Mouse (Mus musculus): ENCODE measurements at regions not wholly inside any gene's neighbourhood (a gene's known extent, or its start where the extent isn't known, plus 50 kb on each side); places are given as distances from the start of the nearest gene placed in this dataset.

DNA sequence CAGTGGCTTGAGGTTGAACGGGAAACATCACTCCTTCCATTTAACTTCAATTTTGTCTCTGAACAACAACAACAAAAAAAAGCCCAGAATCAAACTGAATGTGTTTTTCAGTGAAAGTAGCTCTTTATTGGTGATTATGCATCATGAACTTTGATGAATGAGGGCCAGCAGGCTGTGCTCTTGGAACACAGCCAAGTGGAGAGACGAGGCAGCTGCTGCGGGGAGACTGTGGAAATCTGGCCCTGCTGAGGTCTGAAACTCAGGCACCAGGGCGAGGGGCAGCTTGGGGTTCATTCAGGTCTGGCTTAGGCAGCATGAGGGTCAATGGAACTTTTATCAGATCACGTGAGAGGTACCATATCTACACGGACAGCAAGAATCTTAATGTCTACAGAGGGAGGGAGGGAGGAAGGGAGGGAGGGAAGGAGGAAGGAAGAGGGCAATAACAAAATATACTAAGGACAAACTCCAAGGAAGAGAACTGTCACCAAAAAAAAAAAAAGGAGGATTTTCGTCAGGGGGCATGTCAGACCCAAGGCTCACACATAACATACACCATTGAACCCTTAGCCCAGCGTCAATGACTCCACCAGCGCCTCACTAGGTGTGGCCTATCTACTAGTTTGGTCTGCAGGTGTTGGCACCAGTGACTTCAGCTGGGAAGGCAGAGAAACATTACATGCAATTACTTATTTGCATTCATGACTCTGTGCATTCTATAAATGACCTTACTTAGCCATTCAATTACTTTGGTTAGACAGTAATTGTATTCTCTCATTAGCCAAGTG lies 239.0 kb upstream of the Fat1 start:
- H3K27me3 ChIP-seq (ENCODE audit: control insufficient read depth, insufficient read depth, low read length), result no peaks in the 10 kb centered on the region
- H3K9me3 ChIP-seq (ENCODE audit: control insufficient read depth, low read length), result no peaks in the 10 kb centered on the region
- no peak overlapping the region for H3K9ac ChIP-seq (replicated peaks; ENCODE audit: low read depth, low read length)
- H3K4me1 ChIP-seq (ENCODE audit: control insufficient read depth, insufficient read depth, low read length), result peaks cover 7% of the 10 kb centered on the region; the same call in 1 of the 2 replicates
- H3K4me2 ChIP-seq (ENCODE audit: low read depth, low read length), result no peak overlapping the region
- H3K4me3 ChIP-seq (ENCODE audit: low read depth, low read length), result no peak overlapping the region
- H3K27ac ChIP-seq (ENCODE audit: low read depth, low read length), result no peak overlapping the region
- no peaks in the 10 kb centered on the region for H3K36me3 ChIP-seq (ENCODE audit: control insufficient read depth, insufficient read depth, low read length)
- WGBS, result 32% methylated on average over 9 of the region's 9 CpGs
- ATAC-seq (ENCODE audit: low read depth), result peak; percentile 63

DNA sequence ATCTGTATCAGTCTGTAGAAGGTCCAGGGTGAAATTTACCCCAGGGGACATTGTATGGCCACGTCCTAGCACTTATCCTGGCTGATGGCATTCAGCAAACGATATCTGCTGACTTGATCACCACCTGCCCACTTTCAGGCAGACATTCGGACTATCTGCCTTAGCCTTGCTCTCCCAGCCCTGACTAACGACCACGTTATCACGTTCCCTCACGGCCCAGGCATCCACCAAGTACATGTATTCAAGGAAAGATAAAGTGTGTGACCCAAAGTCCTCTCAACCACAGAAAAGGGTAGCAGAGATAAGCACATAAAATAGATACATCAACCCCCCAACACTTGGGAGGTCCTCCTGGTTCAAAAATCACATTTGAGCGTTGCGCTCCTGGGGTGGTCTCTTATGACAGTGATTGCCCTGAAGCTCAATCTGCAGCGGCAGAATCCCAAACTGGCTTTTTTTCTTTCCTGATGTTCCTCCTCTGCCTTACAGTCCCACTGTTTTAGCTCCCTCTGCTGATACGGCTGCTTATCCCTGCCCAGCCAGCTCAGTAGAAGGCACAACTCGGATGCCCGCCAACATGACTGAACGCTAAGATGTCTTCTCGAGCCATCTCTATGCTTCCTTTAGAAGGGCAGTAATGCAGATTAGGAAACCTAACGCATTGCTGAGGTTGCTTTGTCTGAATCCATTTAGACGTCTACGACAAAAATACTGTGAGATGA lies 235.7 kb upstream of the Fat1 start:
- H3K9me3 ChIP-seq (ENCODE audit: control insufficient read depth, low read length), result no peaks in the 10 kb centered on the region
- H3K4me3 ChIP-seq (ENCODE audit: low read depth, low read length), result no peak overlapping the region
- no peak overlapping the region for H3K4me2 ChIP-seq (ENCODE audit: low read depth, low read length)
- no peaks in the 10 kb centered on the region for H3K36me3 ChIP-seq (ENCODE audit: control insufficient read depth, insufficient read depth, low read length)
- no peak overlapping the region for H3K27ac ChIP-seq (ENCODE audit: low read depth, low read length)
- no peaks in the 10 kb centered on the region for H3K27me3 ChIP-seq (ENCODE audit: control insufficient read depth, insufficient read depth, low read length)
- no peak overlapping the region for H3K9ac ChIP-seq (replicated peaks; ENCODE audit: low read depth, low read length)
- no peak for ATAC-seq (ENCODE audit: low read depth)
- 83% methylated on average over 18 of the region's 18 CpGs for WGBS
- peaks cover 7% of the 10 kb centered on the region; the same call in 1 of the 2 replicates for H3K4me1 ChIP-seq (ENCODE audit: control insufficient read depth, insufficient read depth, low read length)

DNA sequence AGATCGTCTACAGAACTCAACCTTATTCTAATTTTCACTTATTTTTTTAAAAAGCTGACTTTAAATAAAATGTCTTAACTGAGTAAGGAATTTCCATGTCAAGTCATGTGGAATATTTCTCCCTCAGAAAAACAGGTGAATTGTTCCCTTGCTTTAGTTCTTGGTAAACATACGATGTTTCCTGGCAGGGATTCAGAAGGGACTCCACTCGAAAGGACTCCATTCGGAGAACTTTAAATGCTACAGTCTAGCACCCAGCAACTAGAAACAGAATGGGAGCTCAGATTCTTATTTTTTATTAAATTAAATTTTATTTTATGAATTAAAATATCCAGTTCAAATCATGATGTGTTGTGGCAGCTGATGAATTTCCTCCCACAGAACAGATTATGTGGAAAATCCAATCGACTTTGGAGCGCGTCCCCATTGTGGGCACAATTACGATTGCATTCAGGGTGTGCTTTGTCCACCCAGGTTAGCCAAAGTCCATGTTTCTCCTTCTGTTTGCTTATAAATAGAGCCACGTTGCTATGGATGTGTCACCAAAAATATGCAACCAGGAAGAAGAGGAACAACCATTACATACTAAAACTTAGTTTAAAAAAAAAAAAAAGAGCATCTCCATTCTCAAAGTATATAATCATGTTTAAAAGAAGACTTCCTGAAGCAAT lies 230.5 kb upstream of the Fat1 start:
- Histone ChIP-seq H3K36me3 (ENCODE audit: control insufficient read depth, insufficient read depth, low read length) (no peaks in the 10 kb centered on the region), H3K4me2 (ENCODE audit: low read depth, low read length) (no peak overlapping the region), H3K27ac (ENCODE audit: low read depth, low read length) (no peak overlapping the region), H3K4me3 (ENCODE audit: low read depth, low read length) (no peak overlapping the region), H3K9ac (replicated peaks; ENCODE audit: low read depth, low read length) (no peak overlapping the region), H3K27me3 (ENCODE audit: control insufficient read depth, insufficient read depth, low read length) (no peaks in the 10 kb centered on the region), H3K9me3 (ENCODE audit: control insufficient read depth, low read length) (no peaks in the 10 kb centered on the region), H3K4me1 (ENCODE audit: control insufficient read depth, insufficient read depth, low read length) (no peaks in the 10 kb centered on the region)
- ATAC-seq (ENCODE audit: low read depth), result no peak
- WGBS, result 83% methylated on average over 9 of the region's 9 CpGs

DNA sequence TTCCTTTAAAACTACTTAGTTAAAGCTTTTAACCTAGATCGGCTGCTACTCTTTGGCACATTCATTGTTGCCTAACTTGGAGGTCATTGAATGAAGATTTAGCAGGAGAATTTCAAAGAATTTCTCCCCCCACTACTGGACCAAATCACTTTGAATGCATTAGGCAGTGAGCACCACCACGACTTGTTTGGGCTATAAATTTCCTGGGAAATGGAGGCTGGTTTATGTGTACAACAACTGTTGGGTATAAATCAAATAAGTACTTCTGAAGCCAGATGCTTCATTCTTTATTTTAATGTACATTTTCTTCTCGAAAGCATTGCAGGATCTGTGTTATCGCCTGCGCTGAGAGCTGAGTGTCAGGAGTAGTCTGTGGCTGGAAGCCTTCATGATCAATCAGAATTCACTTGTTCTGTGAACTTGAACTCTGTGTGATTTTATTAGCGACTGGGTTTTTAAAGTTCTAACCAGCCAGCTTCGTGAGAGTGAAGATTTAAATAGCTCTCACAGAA lies 226.5 kb upstream of the Fat1 start:
- no peaks in the 10 kb centered on the region for H3K9me3 ChIP-seq (ENCODE audit: control insufficient read depth, low read length)
- peak; percentile 11; the same call in 1 of the 2 replicates for ATAC-seq (ENCODE audit: low read depth)
- H3K4me2 ChIP-seq (ENCODE audit: low read depth, low read length), result no peak overlapping the region
- no peaks in the 10 kb centered on the region for H3K27me3 ChIP-seq (ENCODE audit: control insufficient read depth, insufficient read depth, low read length)
- H3K36me3 ChIP-seq (ENCODE audit: control insufficient read depth, insufficient read depth, low read length), result no peaks in the 10 kb centered on the region
- H3K4me1 ChIP-seq (ENCODE audit: control insufficient read depth, insufficient read depth, low read length), result no peaks in the 10 kb centered on the region
- 22% methylated on average over 7 of the region's 7 CpGs for WGBS
- no peak overlapping the region for H3K9ac ChIP-seq (replicated peaks; ENCODE audit: low read depth, low read length)
- H3K4me3 ChIP-seq (ENCODE audit: low read depth, low read length), result no peak overlapping the region
- no peak overlapping the region for H3K27ac ChIP-seq (ENCODE audit: low read depth, low read length)

DNA sequence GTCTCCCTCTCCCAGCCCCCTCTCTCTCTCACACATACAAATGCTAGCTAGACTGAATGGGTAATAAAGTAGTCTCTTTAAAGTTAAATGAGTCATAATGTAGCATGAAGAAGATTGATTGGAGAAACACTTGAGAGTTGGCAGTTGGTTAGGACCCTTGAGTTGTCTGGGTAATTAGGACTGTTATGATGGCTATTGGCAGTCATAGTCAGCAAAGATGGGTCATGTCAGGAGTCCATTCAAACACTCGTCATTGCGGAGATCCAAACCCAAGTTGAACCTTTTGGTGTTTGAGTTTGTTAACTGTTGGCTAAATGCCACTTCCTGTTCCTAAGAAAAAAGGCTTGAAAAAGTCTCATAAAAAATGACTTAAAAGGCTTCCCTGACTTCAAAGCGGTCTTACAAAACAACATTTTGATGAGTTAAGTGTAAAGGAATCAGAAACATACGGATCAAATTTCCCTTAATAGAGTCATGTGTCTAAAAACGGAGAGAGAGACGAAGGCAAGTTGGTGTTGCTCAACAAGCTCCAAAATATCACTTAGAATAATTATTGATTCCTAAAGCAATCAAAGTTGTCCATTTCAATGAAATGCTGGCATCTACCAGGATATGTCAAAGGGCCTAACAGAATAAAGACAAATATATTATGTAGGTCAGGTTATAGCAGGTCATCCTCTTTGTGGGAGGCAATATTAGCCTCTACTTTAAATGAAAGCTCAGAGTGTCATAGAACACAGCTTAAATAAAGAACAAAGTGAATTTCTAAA lies 225.9 kb upstream of the Fat1 start:
- WGBS, result 42% methylated on average over 6 of the region's 6 CpGs
- Histone ChIP-seq H3K9ac (replicated peaks; ENCODE audit: low read depth, low read length) (no peak overlapping the region), H3K4me2 (ENCODE audit: low read depth, low read length) (no peak overlapping the region), H3K9me3 (ENCODE audit: control insufficient read depth, low read length) (no peaks in the 10 kb centered on the region), H3K4me1 (ENCODE audit: control insufficient read depth, insufficient read depth, low read length) (no peaks in the 10 kb centered on the region), H3K4me3 (ENCODE audit: low read depth, low read length) (no peak overlapping the region), H3K27me3 (ENCODE audit: control insufficient read depth, insufficient read depth, low read length) (no peaks in the 10 kb centered on the region), H3K27ac (ENCODE audit: low read depth, low read length) (no peak overlapping the region), H3K36me3 (ENCODE audit: control insufficient read depth, insufficient read depth, low read length) (no peaks in the 10 kb centered on the region)
- ATAC-seq (ENCODE audit: low read depth), result peak; percentile 54; the same call in 1 of the 2 replicates

DNA sequence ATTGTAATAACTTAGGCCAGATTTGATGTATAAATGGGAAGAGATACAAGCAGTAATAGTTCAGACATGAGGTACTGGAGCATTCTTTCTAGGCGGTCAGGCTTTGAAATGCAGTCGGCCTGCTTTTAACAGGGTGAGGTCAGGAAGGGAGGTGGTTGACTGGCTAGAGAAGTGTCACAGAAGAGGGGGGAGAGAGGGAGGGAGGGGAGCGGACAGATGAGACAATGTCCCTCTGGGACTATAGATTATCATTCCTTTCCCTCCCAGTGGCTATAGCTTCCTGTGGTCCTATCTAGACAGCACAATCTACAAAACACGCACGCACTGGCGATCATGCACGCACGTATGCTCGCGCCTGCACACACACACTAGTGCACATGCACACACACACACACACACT lies 200.7 kb upstream of the Fat1 start:
- WGBS, result 59% methylated on average over 10 of the region's 10 CpGs
- Histone ChIP-seq H3K9ac (replicated peaks; ENCODE audit: low read depth, low read length) (no peak overlapping the region), H3K27me3 (ENCODE audit: control insufficient read depth, insufficient read depth, low read length) (no peaks in the 10 kb centered on the region), H3K9me3 (ENCODE audit: control insufficient read depth, low read length) (no peaks in the 10 kb centered on the region), H3K27ac (ENCODE audit: low read depth, low read length) (no peak overlapping the region), H3K4me3 (ENCODE audit: low read depth, low read length) (no peak overlapping the region), H3K4me2 (ENCODE audit: low read depth, low read length) (no peak overlapping the region), H3K4me1 (ENCODE audit: control insufficient read depth, insufficient read depth, low read length) (no peaks in the 10 kb centered on the region), H3K36me3 (ENCODE audit: control insufficient read depth, insufficient read depth, low read length) (no peaks in the 10 kb centered on the region)
- no peak for ATAC-seq (ENCODE audit: low read depth)

DNA sequence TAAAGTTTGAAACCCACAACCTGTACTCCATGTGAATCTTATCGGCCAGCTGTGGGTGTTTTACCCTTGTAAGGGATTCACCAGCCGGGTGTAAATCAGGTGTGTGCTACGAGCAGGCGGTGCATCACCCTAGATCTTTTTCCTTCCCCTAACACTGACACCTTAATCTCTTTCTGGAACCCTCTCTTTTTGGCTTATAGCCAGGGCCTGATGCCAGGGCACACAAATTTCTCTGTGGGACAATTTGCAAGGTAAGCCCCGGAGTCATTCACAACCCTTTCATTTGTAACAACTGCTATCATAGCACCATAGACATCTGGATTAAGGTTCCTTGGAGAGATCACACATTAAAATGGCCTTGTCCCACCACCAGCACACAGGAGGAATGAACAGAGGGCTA lies 199.4 kb upstream of the Fat1 start:
- Histone ChIP-seq H3K4me3 (ENCODE audit: low read depth, low read length) (no peak overlapping the region), H3K9me3 (ENCODE audit: control insufficient read depth, low read length) (no peaks in the 10 kb centered on the region), H3K9ac (replicated peaks; ENCODE audit: low read depth, low read length) (no peak overlapping the region), H3K36me3 (ENCODE audit: control insufficient read depth, insufficient read depth, low read length) (no peaks in the 10 kb centered on the region), H3K27ac (ENCODE audit: low read depth, low read length) (no peak overlapping the region), H3K4me1 (ENCODE audit: control insufficient read depth, insufficient read depth, low read length) (no peaks in the 10 kb centered on the region), H3K27me3 (ENCODE audit: control insufficient read depth, insufficient read depth, low read length) (no peaks in the 10 kb centered on the region), H3K4me2 (ENCODE audit: low read depth, low read length) (no peak overlapping the region)
- no peak for ATAC-seq (ENCODE audit: low read depth)
- 62% methylated on average over 5 of the region's 5 CpGs for WGBS

DNA sequence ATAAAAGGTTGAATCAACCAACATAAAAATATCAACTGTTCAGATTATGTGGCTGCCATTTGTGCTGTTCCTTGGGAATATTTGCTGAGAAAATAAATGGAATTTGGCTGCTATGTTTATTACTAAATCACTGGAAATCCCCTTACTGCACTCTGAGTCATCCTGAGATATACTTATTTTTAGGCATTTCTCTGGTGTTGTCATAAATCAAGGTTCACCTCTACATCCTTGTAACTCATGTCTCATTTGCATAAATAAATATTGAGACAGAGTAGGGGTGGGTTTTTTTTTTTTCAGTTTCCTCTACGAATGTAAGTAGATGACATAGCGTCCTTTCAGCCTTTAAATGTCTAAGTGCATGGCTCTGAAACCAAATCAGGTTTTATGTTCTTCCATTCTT lies 191.9 kb upstream of the Fat1 start:
- ATAC-seq (ENCODE audit: low read depth), result no peak
- 87% methylated on average over 2 of the region's 2 CpGs for WGBS
- Histone ChIP-seq H3K27me3 (ENCODE audit: control insufficient read depth, insufficient read depth, low read length) (no peaks in the 10 kb centered on the region), H3K9ac (replicated peaks; ENCODE audit: low read depth, low read length) (no peak overlapping the region), H3K4me1 (ENCODE audit: control insufficient read depth, insufficient read depth, low read length) (no peaks in the 10 kb centered on the region), H3K27ac (ENCODE audit: low read depth, low read length) (no peak overlapping the region), H3K4me3 (ENCODE audit: low read depth, low read length) (no peak overlapping the region), H3K36me3 (ENCODE audit: control insufficient read depth, insufficient read depth, low read length) (no peaks in the 10 kb centered on the region), H3K9me3 (ENCODE audit: control insufficient read depth, low read length) (no peaks in the 10 kb centered on the region), H3K4me2 (ENCODE audit: low read depth, low read length) (no peak overlapping the region)

Measured in neural tube, embryonic 14.5 days (tissue).